Comparison of ENCODE assay signal across 10 mouse cellular contexts in genomic region chr6:146660591-146660990, GRCm38 (mm10). TPM values are rescaled to one million over a fixed set of nuclear protein-coding genes. Genes with fewer than 3 reads are reported as not detected.
DNase-seq lines count a peak whose midpoint lies in the region; ATAC-seq and TF ChIP-seq lines count a peak whose summit lies in the region.
"Had no signal": no experiment of that assay in that cellular context is flagged by ENCODE, and none has a peak within 500 bp of the region (broad histone marks: within the 10 kb centered on the region; RNA-seq: fewer than 3 reads in every experiment).

No protein-coding gene starts in this region.

- POLR2A ChIA-PET in Patski (lab: Charles Lee): interaction anchor here (0.6 kb wide), 1 partner anchor 10 kb away, joined by 3 read pairs; no protein-coding TSS in a partner anchor

- in situ Hi-C loops in Patski (cut with MboI; ENCODE audit: low pct_unique_long_range_greater_than_20kb): no loop called here

- no peaks in the 10 kb centered on the region for H3K4me1 ChIP-seq in limb, embryonic 14.5 days (ENCODE audit: control insufficient read depth, insufficient read depth, low read length)
- H3K4me1 ChIP-seq in limb, embryonic 10.5 days: no peaks in the 10 kb centered on the region
- H3K4me1 ChIP-seq in heart, postnatal 0 days (ENCODE audit: control insufficient read depth, insufficient read depth): peaks cover 12% of the 10 kb centered on the region; the same call in 1 of the 2 replicates
- H3K4me1 ChIP-seq: midbrain, embryonic 12.5 days had no signal

- H3K4me2 ChIP-seq in limb, embryonic 14.5 days (replicated peaks; ENCODE audit: low read depth, low read length, severe bottlenecking): no peak overlapping the region
- H3K4me2 ChIP-seq in heart, postnatal 0 days (ENCODE audit: low read depth, low read length): no peak overlapping the region
- H3K4me2 ChIP-seq: midbrain, embryonic 12.5 days had no signal

- H3K9me3 ChIP-seq in limb, embryonic 14.5 days (ENCODE audit: control insufficient read depth, low read length): no peaks in the 10 kb centered on the region
- no peaks in the 10 kb centered on the region for H3K9me3 ChIP-seq in limb, embryonic 10.5 days (replicated peaks)
- no peaks in the 10 kb centered on the region for H3K9me3 ChIP-seq in heart, postnatal 0 days (replicated peaks; ENCODE audit: control insufficient read depth, low read length)
- H3K9me3 ChIP-seq: midbrain, embryonic 12.5 days had no signal

- no peak for ATAC-seq in limb, embryonic 14.5 days (ENCODE audit: low FRiP score, low read depth)
- ATAC-seq in Patski: peak; percentile 54
- ATAC-seq in heart, postnatal 0 days (ENCODE audit: insufficient read depth, low read depth): peak; percentile 76

- WGBS in limb, embryonic 14.5 days: 59% methylated on average over 2 of the region's 2 CpGs
- WGBS in limb, embryonic 10.5 days: 72% methylated on average over 2 of the region's 2 CpGs
- WGBS in heart, postnatal 0 days: 38% methylated on average over 2 of the region's 2 CpGs

- TF ChIP-seq EP300 in heart, postnatal 0 days (IDR thresholded peaks at IDR 0.05; ENCODE audit: low read depth): no peak

- no peaks in the 10 kb centered on the region for H3K36me3 ChIP-seq in limb, embryonic 14.5 days (ENCODE audit: control insufficient read depth, insufficient read depth, low read length)
- H3K36me3 ChIP-seq in limb, embryonic 10.5 days: no peaks in the 10 kb centered on the region
- H3K36me3 ChIP-seq in heart, postnatal 0 days (replicated peaks; ENCODE audit: control insufficient read depth, insufficient read depth, low read length): no peaks in the 10 kb centered on the region
- H3K36me3 ChIP-seq: midbrain, embryonic 12.5 days had no signal

- no peak for TF ChIP-seq POLR2A in limb, embryonic 14.5 days (IDR thresholded peaks at IDR 0.05; ENCODE audit: borderline replicate concordance, extremely low read depth, insufficient read depth, insufficient read length)

- H3K4me3 ChIP-seq in limb, embryonic 14.5 days (replicated peaks; ENCODE audit: low read length): no peak overlapping the region
- H3K4me3 ChIP-seq in limb, embryonic 10.5 days: no peak overlapping the region
- no peak overlapping the region for H3K4me3 ChIP-seq in heart, postnatal 0 days (ENCODE audit: low read depth, low read length)
- H3K4me3 ChIP-seq: midbrain, embryonic 12.5 days had no signal

- peak; percentile 51 for DNase-seq in embryo, embryonic 10 days (ENCODE audit: low spot score)
- DNase-seq in embryo, embryonic 9.5 days (ENCODE audit: extremely low spot score): no peak
- DNase-seq in limb, embryonic 14.5 days (ENCODE audit: low spot score): peak; percentile 53
- no peak for DNase-seq in limb, embryonic 10.5 days (ENCODE audit: low spot score)
- no peak for DNase-seq in Patski (ENCODE audit: low read depth, low spot score)
- DNase-seq in heart, postnatal 0 days (ENCODE audit: low spot score): peak; percentile 58
- no peak for DNase-seq in gastrocnemius, adult 18-20 months (ENCODE audit: low spot score)
- DNase-seq in spleen, adult 12 weeks (ENCODE audit: low spot score): no peak
- DNase-seq: gastrocnemius, postnatal 10 days had no signal

- H3K9ac ChIP-seq in limb, embryonic 14.5 days (ENCODE audit: low read depth, low read length, severe bottlenecking): no peak overlapping the region
- H3K9ac ChIP-seq in heart, postnatal 0 days (replicated peaks; ENCODE audit: low read depth, low read length): no peak overlapping the region
- H3K9ac ChIP-seq: midbrain, embryonic 12.5 days had no signal

- no peak overlapping the region for H3K27ac ChIP-seq in limb, embryonic 14.5 days (replicated peaks; ENCODE audit: low read depth, low read length)
- H3K27ac ChIP-seq in limb, embryonic 10.5 days: no peak overlapping the region
- no peak overlapping the region for H3K27ac ChIP-seq in heart, postnatal 0 days (ENCODE audit: low read depth)
- H3K27ac ChIP-seq: midbrain, embryonic 12.5 days had no signal

- peak; percentile 73 for TF ChIP-seq CTCF in Patski (IDR thresholded peaks at IDR 0.05)
- TF ChIP-seq CTCF in heart, postnatal 0 days (IDR thresholded peaks at IDR 0.05; ENCODE audit: low read depth): peak; percentile 64

- no peaks in the 10 kb centered on the region for H3K27me3 ChIP-seq in limb, embryonic 14.5 days (ENCODE audit: control insufficient read depth, insufficient read depth, low read length)
- no peaks in the 10 kb centered on the region for H3K27me3 ChIP-seq in limb, embryonic 10.5 days (ENCODE audit: low read depth, poor library complexity, severe bottlenecking)
- H3K27me3 ChIP-seq in Patski: no peaks in the 10 kb centered on the region
- H3K27me3 ChIP-seq in heart, postnatal 0 days (ENCODE audit: control insufficient read depth, insufficient read depth, low read length): no peaks in the 10 kb centered on the region
- H3K27me3 ChIP-seq: midbrain, embryonic 12.5 days had no signal

- CTCF ChIA-PET in Patski (lab: Charles Lee): interaction anchor here (0.7 to 4.9 kb wide), 5 partner anchors 14 to 1151 kb away, joined by 3 to 46 read pairs (median 3); partner anchors contain the start of genes Med21 and Tm7sf3

RNA-seq across cellular contexts. Expression of gene Tm7sf3, which starts 18.0 kb away (rescaled TPM):
- 29.1 and 35.2 TPM in 2 replicates for polyA plus RNA-seq in limb, embryonic 14.5 days (2012; rRNA removed)
- polyA plus RNA-seq in limb, embryonic 14.5 days (2014; fragmentation: Nextera tagmentation; extraction: Ambion mirVana): 47.0 and 47.4 TPM in 2 replicates
- 23.5 and 25.8 TPM in 2 replicates for polyA plus RNA-seq in limb, embryonic 10.5 days (2016; fragmentation: Nextera tagmentation; extraction: Ambion mirVana)
- 54.8 TPM for polyA plus RNA-seq in Patski (2021)
- 39.5 and 41.7 TPM in 2 replicates for total RNA-seq in heart, postnatal 0 days (2014; rRNA removed; ENCODE audit: low replicate concordance)
- polyA plus RNA-seq in heart, postnatal 0 days (2015; fragmentation: Nextera tagmentation; extraction: Ambion mirVana): 24.9 and 27.3 TPM in 2 replicates
- total RNA-seq in gastrocnemius, adult 18-20 months (2021): 1 to 10 TPM; 6.2 to 6.9 TPM

RNA-seq across cellular contexts. Expression of gene Med21, which starts 18.2 kb away (rescaled TPM):
- polyA plus RNA-seq in limb, embryonic 14.5 days (2012; rRNA removed): 90.6 and 116 TPM in 2 replicates
- polyA plus RNA-seq in limb, embryonic 14.5 days (2014; fragmentation: Nextera tagmentation; extraction: Ambion mirVana): 124 and 141 TPM in 2 replicates
- polyA plus RNA-seq in limb, embryonic 10.5 days (2016; fragmentation: Nextera tagmentation; extraction: Ambion mirVana): 130 and 139 TPM in 2 replicates
- 99.0 TPM for polyA plus RNA-seq in Patski (2021)
- 85.9 and 86.8 TPM in 2 replicates for total RNA-seq in heart, postnatal 0 days (2014; rRNA removed; ENCODE audit: low replicate concordance)
- polyA plus RNA-seq in heart, postnatal 0 days (2015; fragmentation: Nextera tagmentation; extraction: Ambion mirVana): 139 and 145 TPM in 2 replicates
- total RNA-seq in gastrocnemius, adult 18-20 months (2021): 10 to 100 TPM; 36.6 TPM

Comparison
In these comparisons a context has a peak if more than half of its experiments do, and no peak if none do; other contexts are left out.
1. DNase-seq: peak in embryo, embryonic 10 days (single experiment), limb, embryonic 14.5 days (single experiment) and heart, postnatal 0 days (single experiment); none in embryo, embryonic 9.5 days (single experiment), limb, embryonic 10.5 days (single experiment), Patski (single experiment), gastrocnemius, adult 18-20 months (single experiment) and spleen, adult 12 weeks (single experiment).